Mouse (Mus musculus): ENCODE data around the gene Cyp39a1. TPM values are rescaled to one million over a fixed set of nuclear protein-coding genes. Genes with fewer than 3 reads are reported as not detected.

The Cyp39a1 gene
- 0.14 and 0.89 TPM in 2 replicates for polyA plus RNA-seq (2012; rRNA removed; ENCODE audit: low replicate concordance)

GRCm38 (mm10) chr17:43667290-43667843, at the start of gene Cyp39a1:
Gene Cyp39a1, plus strand, starts transcription at chr17:43667425.

GRCm38 (mm10) chr17:43629496-43630426, 37.5 kb upstream of the Cyp39a1 start, which contains the start of gene Tdrd6:
Gene Tdrd6, minus strand, starts transcription at chr17:43630299.

DNA sequence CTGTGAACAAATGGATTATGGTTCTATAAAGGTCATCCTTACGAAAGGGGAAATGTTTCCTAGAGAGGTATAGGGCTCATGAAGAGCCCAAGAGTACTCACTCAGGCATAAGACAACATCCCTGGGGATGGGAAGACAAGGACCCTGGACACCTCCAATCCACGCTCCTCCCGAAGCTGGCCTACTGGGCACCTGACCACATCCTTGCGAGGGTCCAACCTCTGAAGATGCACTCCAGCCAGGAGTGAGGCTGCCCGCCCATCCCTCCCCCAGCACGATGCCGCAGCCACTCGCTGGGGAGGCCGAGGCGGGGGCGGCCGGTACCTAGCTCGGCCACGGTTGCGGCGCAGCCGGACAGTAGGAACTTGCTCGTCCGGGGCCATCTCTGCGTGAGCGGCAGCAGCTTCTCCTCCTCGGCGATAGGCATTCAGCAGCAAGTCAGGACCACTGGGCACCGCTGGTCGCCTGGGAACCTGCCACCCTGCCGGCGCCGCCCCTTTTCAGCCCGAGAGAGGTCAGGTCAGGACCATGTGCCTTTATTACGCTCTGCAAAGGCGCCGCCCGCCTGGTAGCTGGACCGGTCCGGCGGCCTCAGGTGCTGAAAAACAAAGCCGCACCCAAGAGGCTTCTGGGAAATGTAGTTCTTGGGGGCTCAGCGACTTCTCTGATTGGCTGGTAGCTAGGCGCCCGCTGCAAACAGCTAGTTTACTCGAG, 492 bp upstream of the Cyp39a1 start, which contains the start of gene Slc25a27:
Gene Slc25a27 (minus strand): TSS at position 639 of the 714 bp plus-strand sequence.

Other genes with a start within 250 kb of the Cyp39a1 start
- 6.0 and 38.0 TPM in 2 replicates for gene Mep1a, start 164.6 kb upstream of the Cyp39a1 start, polyA plus RNA-seq (2012; rRNA removed; ENCODE audit: low replicate concordance)
- not detected in 2 replicates for gene Ankrd66, start 123.8 kb upstream of the Cyp39a1 start, polyA plus RNA-seq (2012; rRNA removed; ENCODE audit: low replicate concordance)
- 3.3 and 9.1 TPM in 2 replicates for gene Pla2g7, start 99.3 kb upstream of the Cyp39a1 start, polyA plus RNA-seq (2012; rRNA removed; ENCODE audit: low replicate concordance)
- gene Tdrd6, start 37.1 kb upstream of the Cyp39a1 start, polyA plus RNA-seq (2012; rRNA removed; ENCODE audit: low replicate concordance) = not detected in 2 replicates
- 0.39 and 1.2 TPM in 2 replicates for gene Slc25a27, start 211 bp upstream of the Cyp39a1 start, polyA plus RNA-seq (2012; rRNA removed; ENCODE audit: low replicate concordance)
- gene Rcan2, start 133.9 kb downstream of the Cyp39a1 start, polyA plus RNA-seq (2012; rRNA removed; ENCODE audit: low replicate concordance) = 0.59 and 1.1 TPM in 2 replicates

Data from duodenum, adult 2 months (tissue).